Mouse (Mus musculus) large intestine, adult 2 months (tissue): Measurements from ENCODE around the gene Appl2. TPM values are rescaled to one million over a fixed set of nuclear protein-coding genes. Genes with fewer than 3 reads are reported as not detected.
A peak's percentile ranks its signal among the peaks of the same experiment; 100 is the strongest.
"Not testable (repeated sequence)": the region's sequence is repeated elsewhere in the genome, so short reads cannot be mapped to it uniquely, and the experiment has no call there.

Source experiments
- DNase-seq: peaks from one replicate; pipeline ENCODE4 v3.0.0-alpha.2; 2012; ENCODE audit warnings: low read depth, low spot score
- WGBS: fragments of 180-500 bp; shearing (Covaris S2); methylation state at CpG from one replicate; pipeline ENCODE4 v1.1.7; 2018; 5-methylcytosine and 5-hydroxymethylcytosine counted together
- polyA plus RNA-seq: library from polyadenylated mRNA; depleted of rRNA; stranded (reverse); fragments of >200 nt; gene quantifications from 2 replicates; pipeline ENCODE4 v1.2.3, GENCODE M21; 2012; rRNA removed

The Appl2 gene
- polyA plus RNA-seq, result 13.9 and 21.9 TPM in 2 replicates

DNA sequence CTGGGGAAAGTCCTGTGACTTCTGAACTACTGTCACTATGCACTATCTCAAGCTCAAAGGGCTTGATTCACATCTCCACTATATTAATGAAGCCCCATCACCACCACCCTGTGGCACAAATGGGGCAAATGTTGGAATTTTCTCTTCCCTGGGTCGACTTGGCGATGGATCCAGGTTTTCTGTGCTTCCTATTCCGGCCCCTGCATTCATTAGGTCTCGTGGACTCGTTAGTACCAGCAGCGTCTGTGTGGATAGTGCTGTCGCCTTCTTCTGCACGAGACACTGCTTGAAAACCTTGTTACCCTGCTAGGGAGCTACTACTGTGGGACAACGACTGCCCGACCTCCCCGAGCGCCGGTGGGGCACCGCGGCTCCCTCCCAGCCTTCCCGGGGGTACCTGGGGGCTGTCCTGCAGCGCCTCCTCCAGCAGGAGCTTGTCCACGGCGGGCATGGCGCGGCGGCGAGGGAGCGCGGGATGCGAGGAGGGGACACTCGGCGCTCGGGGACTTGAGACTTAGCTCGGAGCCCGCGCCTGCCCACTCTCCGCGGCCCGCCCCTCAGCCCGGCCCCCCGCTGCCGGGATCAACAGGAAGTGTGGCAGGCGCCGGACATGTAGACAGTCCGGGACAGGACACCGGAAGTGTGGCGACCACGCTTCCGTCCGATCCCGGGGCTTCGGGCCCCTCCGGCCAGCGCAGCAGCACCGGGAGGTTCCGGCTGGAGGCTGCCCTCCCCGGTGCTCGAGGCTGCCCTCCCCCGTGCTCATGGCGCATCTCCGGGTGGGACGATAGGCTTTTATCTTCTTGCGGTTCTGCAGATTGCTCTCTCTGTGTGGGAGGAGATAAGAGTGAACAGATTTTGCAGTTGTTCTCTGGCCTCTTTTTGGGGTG, at the start of gene Appl2:
Gene Appl2 (minus strand): TSS at position 608 of the 890 bp plus-strand sequence.
- under 1% methylated on average over 59 of the region's 59 CpGs for WGBS

GRCm38 (mm10) chr10:83696226-83696625, 47.7 kb upstream of the Appl2 start:
- WGBS, result 87% methylated on average over 4 of the region's 4 CpGs
- no peak for DNase-seq

More for the DNA sequence above, at the start of gene Appl2:
- no peak for DNase-seq

DNA sequence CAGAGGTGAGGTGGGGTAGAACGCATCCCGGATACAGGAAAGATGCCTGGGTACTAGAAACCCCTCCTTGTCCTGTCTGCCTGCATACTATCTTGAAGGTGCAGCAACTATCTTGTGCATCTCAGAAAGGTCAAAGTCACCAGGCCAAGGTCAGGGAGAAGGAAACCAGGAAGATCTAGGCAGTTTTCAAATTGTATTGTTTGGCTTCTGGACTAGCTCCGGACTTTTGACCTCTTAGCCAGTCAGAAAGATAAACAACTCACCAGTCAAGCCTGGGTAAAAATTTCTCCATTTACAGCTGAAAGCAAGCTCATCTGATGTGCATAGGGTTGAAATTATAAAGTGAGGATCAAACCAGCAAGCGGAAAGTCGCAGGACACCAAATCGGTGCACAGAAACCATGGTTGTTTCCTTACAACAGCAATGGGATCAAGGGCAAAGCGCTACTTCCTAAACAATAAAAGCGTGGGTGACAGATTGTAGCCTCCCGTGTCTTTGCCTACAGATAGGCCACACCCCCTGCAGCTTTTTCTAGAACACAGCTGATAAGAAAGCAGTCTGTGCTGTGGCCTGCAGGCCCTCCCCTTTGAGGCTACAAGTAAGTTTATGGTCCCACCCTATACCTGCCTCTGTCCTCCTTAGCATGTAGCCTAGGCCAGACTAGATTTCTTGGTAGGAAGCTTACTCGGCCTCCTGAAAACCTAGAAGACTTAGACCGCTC, 43.8 kb upstream of the Appl2 start:
- WGBS, result 47% methylated on average over 11 of the region's 11 CpGs
- peak; percentile 50 for DNase-seq

GRCm38 (mm10) chr10:83688215-83688614, 39.7 kb upstream of the Appl2 start:
- no peak for DNase-seq
- 86% methylated on average over 2 of the region's 2 CpGs for WGBS

DNA sequence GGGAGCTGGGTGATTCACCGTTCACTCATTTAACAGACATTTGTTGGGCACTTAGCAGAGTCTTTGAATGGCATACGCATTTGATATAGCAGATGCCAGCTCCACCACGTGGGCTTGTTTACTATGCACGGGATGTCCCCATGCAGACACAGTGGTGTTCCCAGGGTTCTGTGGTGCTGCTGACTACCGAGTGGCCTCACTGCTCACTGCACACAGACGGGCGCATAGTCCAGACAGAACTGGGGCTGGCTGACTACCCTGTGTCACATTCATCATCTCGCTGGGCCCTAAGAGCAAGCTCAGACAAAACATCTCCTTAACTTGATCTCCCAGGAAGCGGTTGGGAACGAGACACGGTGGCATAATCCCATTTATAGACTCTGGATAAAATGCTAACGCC, 32.8 kb upstream of the Appl2 start:
- no peak for DNase-seq
- 86% methylated on average over 12 of the region's 12 CpGs for WGBS

DNA sequence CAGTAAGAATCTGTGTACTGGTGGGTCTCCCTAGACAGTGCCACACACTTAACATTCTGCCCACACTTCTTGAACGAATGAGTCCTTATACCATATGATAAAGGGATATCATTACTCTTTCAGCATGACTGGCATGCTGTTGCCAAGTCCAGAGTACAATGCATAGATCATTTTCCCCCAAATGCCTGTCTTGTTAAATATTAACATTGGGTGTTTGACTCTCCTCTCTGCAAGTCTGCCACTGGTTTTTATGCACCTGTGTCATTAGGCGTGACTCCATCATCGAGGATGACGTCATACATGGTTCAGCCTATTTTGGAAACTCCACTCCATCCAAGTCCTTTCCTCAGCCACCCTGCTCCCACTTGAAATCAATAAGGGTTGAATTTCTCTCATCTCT, 18.0 kb upstream of the Appl2 start:
- no peak for DNase-seq
- 23% methylated on average over 4 of the region's 4 CpGs for WGBS

GRCm38 (mm10) chr10:83661925-83662324, 13.4 kb upstream of the Appl2 start:
- 70% methylated on average over 8 of the region's 8 CpGs for WGBS
- no peak for DNase-seq

DNA sequence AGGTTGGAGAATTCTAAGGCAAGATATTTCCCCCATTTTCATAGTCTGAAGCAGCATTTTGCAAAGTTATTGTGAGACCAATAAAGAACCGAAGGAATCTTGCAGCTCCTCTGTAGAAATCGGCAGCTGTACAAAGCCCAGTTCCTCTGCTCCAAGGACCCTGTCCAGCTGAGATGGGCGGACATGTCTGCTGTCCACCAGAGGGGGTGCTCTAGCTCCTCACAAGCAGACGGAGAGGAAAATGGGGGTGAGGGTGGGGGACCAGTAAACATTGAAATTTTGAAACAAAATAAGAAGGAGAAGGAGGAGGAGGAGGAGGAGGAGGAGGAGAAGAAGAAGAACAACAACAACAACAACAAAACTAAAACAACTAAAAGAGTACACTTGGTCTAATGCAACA, 12.1 kb upstream of the Appl2 start:
- no peak for DNase-seq
- WGBS, result 70% methylated on average over 4 of the region's 4 CpGs

GRCm38 (mm10) chr10:83654591-83654990, 6.1 kb upstream of the Appl2 start:
- DNase-seq, result no peak
- 74% methylated on average over 2 of the region's 2 CpGs for WGBS

DNA sequence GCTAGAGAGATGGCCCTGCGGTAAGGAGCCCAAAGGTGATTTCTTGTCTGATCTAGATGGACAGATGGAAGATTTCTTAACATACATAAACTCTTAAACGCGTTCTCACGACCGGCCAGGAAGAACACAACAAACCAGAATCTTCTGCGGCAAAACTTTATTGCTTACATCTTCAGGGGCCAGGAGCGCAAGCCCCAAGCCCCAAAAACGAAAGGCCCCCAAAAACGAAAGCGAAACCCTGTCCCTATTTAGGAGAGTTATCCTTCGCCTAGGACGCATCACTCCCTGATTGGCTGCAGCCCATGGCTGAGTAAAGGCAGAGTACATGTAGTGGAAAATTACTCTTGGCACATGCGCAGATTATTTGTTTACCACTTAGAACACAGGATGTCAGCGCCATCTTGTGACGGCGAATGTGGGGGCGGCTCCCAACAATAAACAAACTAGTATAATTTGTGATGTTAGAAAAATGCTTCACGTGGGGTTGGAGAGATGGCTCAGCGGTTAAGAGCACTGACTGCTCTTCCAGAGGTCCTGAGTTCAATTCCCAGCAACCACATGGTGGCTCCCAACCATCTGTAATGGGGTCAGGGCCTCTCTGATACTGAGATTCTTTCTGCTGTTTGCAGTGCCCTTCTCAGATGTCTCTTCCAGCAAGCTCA, 3.8 kb upstream of the Appl2 start:
- WGBS, result 81% methylated on average over 19 of the region's 19 CpGs
- not testable (repeated sequence) for DNase-seq

DNA sequence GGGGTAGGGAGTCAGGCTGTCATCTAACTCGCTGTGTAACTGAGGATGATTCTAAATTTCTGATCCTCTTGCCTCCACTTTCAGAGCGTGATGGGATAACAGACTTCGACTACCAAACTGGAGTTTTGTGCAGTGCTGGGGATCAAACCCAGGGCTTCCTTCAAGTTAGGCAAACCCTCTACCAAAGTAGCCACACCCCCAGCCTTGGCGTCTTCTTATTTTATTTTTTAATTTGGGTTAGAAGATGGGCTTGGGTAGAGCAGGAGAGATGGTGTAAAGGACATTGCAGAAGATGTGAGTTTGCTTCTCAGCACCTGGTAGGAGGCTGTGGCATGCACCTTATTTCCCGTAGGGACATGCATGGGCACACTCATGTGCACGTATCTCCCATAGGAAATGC, 499 bp upstream of the Appl2 start:
- DNase-seq, result no peak
- WGBS, result 17% methylated on average over 6 of the region's 6 CpGs

DNA sequence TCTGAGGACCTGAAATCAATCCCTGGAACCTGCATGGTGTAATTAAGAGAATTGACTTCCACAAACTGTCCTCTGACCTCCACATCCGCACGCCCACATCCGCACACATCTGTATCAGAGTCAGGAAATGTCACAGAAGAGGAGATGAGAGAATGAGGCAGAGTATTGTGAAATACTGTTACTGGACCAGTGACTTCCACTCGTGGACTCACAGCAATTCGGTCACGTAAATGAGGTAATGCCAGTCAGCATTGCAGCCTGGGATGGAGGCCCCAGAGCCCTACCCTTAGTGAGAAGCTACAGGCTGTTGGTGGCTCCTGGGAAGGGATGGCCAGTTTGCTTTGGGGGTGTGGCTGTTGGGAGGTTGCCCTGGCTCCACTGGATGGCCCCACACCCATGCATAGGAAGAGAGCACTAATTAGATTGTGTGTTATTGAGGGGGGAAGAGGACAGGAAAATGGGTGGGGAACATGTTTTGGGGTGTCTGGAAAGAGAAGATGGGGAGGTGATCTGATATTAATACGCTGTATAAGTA, 2.1 kb downstream of the Appl2 start:
- DNase-seq, result peak; percentile 78
- WGBS, result 29% methylated on average over 7 of the region's 7 CpGs

- DNase-seq, result no peak
- 56% methylated on average over 3 of the region's 3 CpGs for WGBS
Observed at GRCm38 (mm10) chr10:83645716-83645990, 2.9 kb downstream of the Appl2 start.

DNA sequence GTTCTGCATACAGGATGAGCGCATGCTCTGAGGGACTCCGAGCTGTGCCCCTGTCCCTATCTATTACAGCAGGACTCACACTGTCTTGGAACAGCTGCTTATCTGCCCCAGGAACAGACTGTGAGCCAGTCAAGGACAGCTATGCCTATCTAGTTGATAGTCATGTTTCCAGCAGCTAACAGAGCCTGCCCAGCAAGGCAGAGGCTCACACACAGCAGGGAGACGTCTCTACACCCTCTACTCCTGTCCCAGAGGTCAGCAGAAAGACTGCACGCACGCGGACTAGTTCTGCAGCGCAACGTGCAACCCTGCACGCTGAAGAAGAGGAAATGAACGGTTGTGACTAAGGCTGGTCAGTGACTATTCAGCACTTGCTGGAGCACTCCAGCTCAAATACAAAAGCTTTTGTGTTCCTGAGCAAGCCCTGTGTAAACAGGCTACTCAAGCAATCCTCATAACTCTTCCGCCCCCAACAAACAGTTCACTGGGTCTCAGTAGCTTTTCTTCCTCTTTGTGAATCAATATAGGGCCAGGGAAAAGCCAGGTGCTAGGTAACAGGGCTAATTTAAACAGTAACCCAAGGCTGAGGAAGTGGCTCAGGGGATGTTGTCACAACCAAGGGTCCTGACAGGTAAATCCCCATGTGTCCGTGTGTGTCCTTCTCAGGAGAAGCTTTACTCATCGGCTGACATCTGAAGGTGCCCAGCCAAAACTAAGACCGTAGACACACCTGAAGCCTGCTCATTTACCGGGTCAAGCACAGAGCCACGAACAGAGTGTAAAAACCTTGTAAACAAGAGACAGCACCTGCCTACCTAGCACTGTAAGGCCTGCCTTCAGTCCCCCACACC, 3.4 kb downstream of the Appl2 start:
- DNase-seq, result no peak
- 30% methylated on average over 16 of the region's 16 CpGs for WGBS

DNA sequence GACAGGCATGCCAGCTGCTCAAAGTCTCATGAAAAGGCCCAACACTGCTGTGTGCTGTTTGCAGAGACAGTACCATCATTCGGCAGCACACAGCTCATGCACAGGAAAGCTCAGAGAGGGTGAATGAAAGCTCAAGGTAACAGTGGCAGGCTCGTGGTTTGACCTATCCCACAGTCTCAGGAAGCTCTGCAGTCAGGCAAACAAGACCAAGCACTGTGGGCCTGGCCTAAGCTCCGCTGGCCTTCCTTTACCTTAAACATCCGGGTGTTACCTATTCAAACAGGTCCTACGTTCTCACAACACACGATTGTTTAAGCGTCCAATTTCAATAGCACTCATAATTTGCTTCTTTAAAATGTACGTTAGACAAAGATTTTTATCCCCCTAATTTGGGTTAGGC, 4.4 kb downstream of the Appl2 start:
- WGBS, result 35% methylated on average over 8 of the region's 8 CpGs

GRCm38 (mm10) chr10:83641641-83642040, 6.9 kb downstream of the Appl2 start:
- DNase-seq, result no peak
- whole genome bisulfite sequencing, result 43% methylated on average over 3 of the region's 3 CpGs

More for the DNA sequence above, 4.4 kb downstream of the Appl2 start:
- DNase-seq, result no peak

- 90% methylated on average over 10 of the region's 10 CpGs for WGBS
- no peak for DNase-seq
Observed at GRCm38 (mm10) chr10:83639881-83640386, 8.6 kb downstream of the Appl2 start.

- peak; percentile 79 for DNase-seq
Observed at GRCm38 (mm10) chr10:83637295-83637694, 11.2 kb downstream of the Appl2 start.

DNA sequence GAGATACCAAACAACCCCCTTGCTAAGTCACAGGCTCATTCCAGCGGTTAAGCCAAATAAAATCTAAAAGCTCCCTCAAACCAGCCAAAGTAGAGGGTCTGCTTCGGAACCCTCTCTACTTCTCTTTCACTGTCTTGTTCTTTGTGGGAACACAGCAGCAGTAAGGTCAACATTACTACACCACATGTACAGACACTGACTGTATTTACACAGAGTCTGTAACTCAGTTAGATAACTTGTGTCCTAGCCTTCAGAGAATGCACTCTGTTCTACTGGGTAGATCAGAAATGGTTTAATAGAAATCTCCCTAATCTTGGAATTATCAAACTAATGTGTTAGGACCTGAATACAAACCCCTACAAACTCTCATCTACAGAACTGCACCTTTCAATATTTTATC, 12.3 kb downstream of the Appl2 start:
- WGBS, result 85% methylated on average over 2 of the region's 2 CpGs

More at GRCm38 (mm10) chr10:83637295-83637694, 11.2 kb downstream of the Appl2 start:
- 3% methylated on average over 6 of the region's 6 CpGs for WGBS

More for the DNA sequence above, 12.3 kb downstream of the Appl2 start:
- no peak for DNase-seq
